Mouse (Mus musculus): ENCODE data around the gene Guca1b.

DNA sequence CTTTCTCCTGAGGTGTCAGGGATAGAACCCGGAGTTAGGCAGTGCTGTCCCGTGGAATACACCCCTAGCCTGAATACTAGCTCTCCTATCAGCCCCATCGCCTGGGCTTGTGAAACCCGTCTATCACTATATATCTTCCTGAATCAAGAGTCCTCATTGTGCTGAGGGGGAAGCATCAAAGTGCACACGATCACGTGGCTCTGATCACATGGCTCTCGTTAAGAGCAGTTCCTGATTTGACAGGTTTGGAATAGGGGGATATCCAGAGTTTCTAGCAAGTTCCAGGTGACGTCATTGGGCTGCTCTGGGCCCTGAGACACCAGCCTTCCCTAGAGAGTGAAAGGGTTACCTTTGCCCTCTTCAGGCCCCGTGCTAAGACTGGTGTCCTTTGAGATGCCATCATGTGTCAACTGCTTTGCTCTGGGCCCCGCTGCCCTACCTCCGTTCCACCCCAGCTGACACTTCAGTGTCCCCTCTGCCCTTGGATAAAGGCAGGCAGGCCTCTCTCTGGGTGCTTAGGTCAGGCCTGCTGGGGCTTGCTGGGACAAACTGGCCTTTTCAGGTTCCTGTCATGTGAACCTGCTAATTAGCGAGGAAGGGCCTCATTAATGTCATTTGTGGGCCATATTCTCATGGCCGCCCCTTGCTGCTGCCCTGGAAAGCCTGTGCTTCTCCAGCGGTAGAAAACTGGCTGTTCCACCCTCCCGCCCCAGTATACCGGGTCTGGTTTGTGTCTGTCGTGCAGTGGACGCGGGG lies 56.3 kb downstream of the Guca1b start:
- TF ChIP-seq POLR2A (IDR thresholded peaks at IDR 0.05; ENCODE audit: borderline replicate concordance, extremely low read depth, low read depth, low read length) = no peak
- no peak for TF ChIP-seq CTCF (IDR thresholded peaks at IDR 0.05; ENCODE audit: insufficient read depth, low read length)

Data from lung, adult 2 months (tissue).